Mouse (Mus musculus) cerebellum, postnatal 4 days (tissue): Measurements from ENCODE around the gene Tsfm.
A peak's percentile ranks its signal among the peaks of the same experiment; 100 is the strongest.

Experiments used
- DNase-seq, 2 experiments: peaks; one replicate each; pipeline ENCODE4 v3.0.0; 2022; ENCODE audit warnings: low spot score in 2 of 2, mixed read lengths in 1 of 2

The Tsfm gene

GRCm38 (mm10) chr10:126962271-126962965 lies 68.2 kb downstream of the Tsfm start:
- peak in 1 of 2 experiments; percentile 42 for DNase-seq

GRCm38 (mm10) chr10:126961757-126962156 lies 68.9 kb downstream of the Tsfm start:
- DNase-seq, result peak in 1 of 2 experiments; percentile 68
